Mouse (Mus musculus): ENCODE data around the gene Sec61b. TPM values are rescaled to one million over a fixed set of nuclear protein-coding genes. Genes with fewer than 3 reads are reported as not detected.

Gene Sec61b
- total and polyA plus RNA-seq, 3 experiments = 286 to 583 (median 548) TPM

DNA sequence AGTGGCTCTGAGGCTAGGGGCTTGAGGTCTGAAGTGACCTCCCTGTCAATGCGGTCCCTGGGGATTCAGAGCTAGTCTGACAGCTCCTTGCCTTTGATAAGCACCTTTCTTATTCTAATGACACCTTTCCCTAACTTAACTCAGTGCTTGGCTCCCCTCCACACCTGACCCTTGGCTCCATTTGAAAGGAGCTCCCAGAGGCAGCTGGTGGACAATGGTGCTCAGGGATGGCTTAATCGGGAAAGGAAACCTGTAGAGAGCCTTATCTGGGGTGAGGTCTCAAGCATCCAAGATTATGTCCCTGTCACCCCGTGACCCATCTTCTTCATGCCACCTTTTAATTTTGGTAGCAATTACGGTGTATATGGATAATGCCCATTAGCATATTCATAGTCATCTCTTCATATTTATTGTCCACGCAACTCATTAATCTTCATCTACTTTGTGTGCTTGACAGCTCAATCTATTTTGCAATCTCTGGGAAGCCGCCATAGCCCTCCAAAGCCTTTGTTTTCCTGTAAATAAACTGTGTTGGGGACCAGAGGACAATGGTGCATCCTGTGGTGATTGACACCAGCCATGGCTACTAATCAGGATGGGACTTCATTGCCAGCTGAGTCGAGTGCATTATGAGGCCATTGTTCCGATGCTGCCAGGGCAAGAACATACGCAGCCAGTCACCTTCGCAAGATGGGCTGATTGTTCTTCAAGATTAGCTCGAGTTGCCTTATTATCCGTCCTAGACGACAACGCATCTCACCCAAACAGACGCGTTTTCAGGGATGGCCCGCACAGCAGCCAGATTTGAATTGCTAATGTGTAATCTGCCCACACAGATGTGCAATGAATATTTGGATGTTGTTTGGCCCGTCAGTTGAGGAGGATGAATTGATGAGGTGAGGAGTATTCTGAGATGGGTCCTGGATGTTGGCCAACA is 24.6 kb upstream of the Sec61b start:
- no peak for DNase-seq (ENCODE audit: extremely low read depth)
- Histone ChIP-seq H3K9ac (ENCODE audit: insufficient read depth, low read depth) (no peak overlapping the region), H3K4me1 (ENCODE audit: control insufficient read depth in 1 of 2, insufficient read depth in 2 of 2) (peaks cover 19 to 35% of the 10 kb centered on the region in 2 experiments; a peak in 3 of 4 replicates), H3K4me2 (ENCODE audit: insufficient read depth, low read depth, poor library complexity, severe bottlenecking) (peak overlapping the region; percentile 89), H3K79me2 (replicated peaks; ENCODE audit: control insufficient read depth, extremely low read depth, insufficient read depth, poor library complexity, severe bottlenecking) (no peaks in the 10 kb centered on the region), H3K9me3 (replicated peaks; ENCODE audit: low read length) (no peaks in the 10 kb centered on the region), H3K36me3 (replicated peaks in 1 of 2; ENCODE audit: control insufficient read depth in 1 of 2, insufficient read depth in 1 of 2, low read length in 1 of 2) (no peaks in the 10 kb centered on the region), H3K4me3 (replicated peaks in 1 of 3; ENCODE audit: low read depth in 2 of 3, low read length in 2 of 3, poor library complexity in 1 of 3) (peak overlapping the region in 1 of 3 experiments; percentile 15), H3K27ac (ENCODE audit: insufficient read depth, low read depth) (no peak overlapping the region), H3K27me3 (replicated peaks) (no peaks in the 10 kb centered on the region)
- dilution Hi-C loops (cut with MboI; ENCODE audit: extremely low pct_ligation_motif_present, extremely low pct_unique_long_range_greater_than_20kb, low sequenced_read_pairs) = no loop called here
- in situ Hi-C loops (cut with MboI; ENCODE audit: low pct_ligation_motif_present, low pct_unique_long_range_greater_than_20kb, low sequenced_read_pairs) = loop anchor here (25.0 kb wide), 2 partner anchors 362 to 962 kb away; no protein-coding TSS in a partner anchor
- TF ChIP-seq ZKSCAN1 (IDR thresholded peaks at IDR 0.05; ENCODE audit: borderline replicate concordance, low read depth, low read length) = no peak

DNA sequence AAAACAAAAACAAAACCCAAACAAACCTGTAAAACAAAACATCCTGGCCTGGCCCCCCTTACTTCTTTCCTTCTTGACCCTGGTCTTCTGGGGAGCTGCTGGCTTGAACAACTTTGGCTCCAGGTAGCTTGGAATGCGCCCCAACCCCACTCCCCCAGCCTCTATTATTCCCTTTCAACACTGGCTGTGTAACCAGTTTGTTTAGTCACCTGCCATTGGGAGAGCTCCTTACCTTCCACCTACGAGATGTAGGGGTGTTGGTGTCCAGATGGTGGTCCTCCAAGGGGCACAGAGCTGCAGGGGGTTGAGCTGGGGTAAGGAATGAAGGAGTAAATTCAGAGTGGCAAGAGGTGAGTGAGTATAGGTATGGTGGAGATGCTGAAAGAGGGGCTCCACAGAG is 7.3 kb upstream of the Sec61b start:
- H3K4me1 ChIP-seq (ENCODE audit: control insufficient read depth in 1 of 2, insufficient read depth in 2 of 2) = peaks cover 0 to 6% of the 10 kb centered on the region in 2 experiments; a peak in 1 of 4 replicates
- H3K9me3 ChIP-seq (replicated peaks; ENCODE audit: low read length) = peaks cover 7% of the 10 kb centered on the region
- no peak for TF ChIP-seq HCFC1 (IDR thresholded peaks at IDR 0.05; ENCODE audit: low read depth, low read length)
- TF ChIP-seq RAD21 (IDR thresholded peaks at IDR 0.05; ENCODE audit: low read depth, low read length) = no peak
- no peak for TF ChIP-seq ZKSCAN1 (IDR thresholded peaks at IDR 0.05; ENCODE audit: borderline replicate concordance, low read depth, low read length)
- TF ChIP-seq MYC (IDR thresholded peaks at IDR 0.05; ENCODE audit: low read depth, low read length) = no peak
- no peak for TF ChIP-seq TCF12 (IDR thresholded peaks at IDR 0.05; ENCODE audit: low read depth, low read length)
- no peak for TF ChIP-seq CHD1 (IDR thresholded peaks at IDR 0.05; ENCODE audit: low read depth, low read length)
- TF ChIP-seq KAT2A (IDR thresholded peaks at IDR 0.05; ENCODE audit: insufficient replicate concordance, low read length) = no peak
- peaks cover 3% of the 10 kb centered on the region for H3K79me2 ChIP-seq (replicated peaks; ENCODE audit: control insufficient read depth, extremely low read depth, insufficient read depth, poor library complexity, severe bottlenecking)
- H3K9ac ChIP-seq (ENCODE audit: insufficient read depth, low read depth) = no peak overlapping the region
- no peak overlapping the region for H3K4me2 ChIP-seq (ENCODE audit: insufficient read depth, low read depth, poor library complexity, severe bottlenecking)
- peaks cover 49 to 68% of the 10 kb centered on the region in 2 experiments for H3K36me3 ChIP-seq (replicated peaks in 1 of 2; ENCODE audit: control insufficient read depth in 1 of 2, insufficient read depth in 1 of 2, low read length in 1 of 2)
- H3K4me3 ChIP-seq (replicated peaks in 1 of 3; ENCODE audit: low read depth in 2 of 3, low read length in 2 of 3, poor library complexity in 1 of 3) = no peak overlapping the region
- in situ Hi-C loops (cut with MboI; ENCODE audit: low pct_ligation_motif_present, low pct_unique_long_range_greater_than_20kb, low sequenced_read_pairs) (no loop called here), dilution Hi-C loops (cut with MboI; ENCODE audit: extremely low pct_ligation_motif_present, extremely low pct_unique_long_range_greater_than_20kb, low sequenced_read_pairs) (no loop called here)
- no peak overlapping the region for H3K27ac ChIP-seq (ENCODE audit: insufficient read depth, low read depth)
- DNase-seq (ENCODE audit: extremely low read depth) = no peak
- H3K27me3 ChIP-seq (replicated peaks) = no peaks in the 10 kb centered on the region

DNA sequence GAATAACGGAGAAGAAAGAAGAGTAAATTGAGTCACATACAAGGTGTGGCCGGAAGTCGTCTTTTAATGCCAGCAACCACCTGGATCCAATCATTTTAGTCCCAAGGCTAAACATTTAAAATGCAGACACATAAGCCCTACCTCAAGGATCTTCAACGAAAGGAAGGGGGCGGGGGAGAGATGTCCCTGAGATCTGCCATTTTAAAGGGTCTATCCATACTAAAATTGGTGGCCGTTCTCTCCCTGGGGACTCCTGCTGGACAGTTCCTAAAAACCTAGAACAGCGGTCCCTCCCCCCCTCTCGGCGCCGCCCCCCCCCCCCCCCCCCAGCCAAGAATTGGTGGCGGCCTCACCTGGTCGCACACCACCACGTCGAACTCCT is 881 bp upstream of the Sec61b start:
- dilution Hi-C loops (cut with MboI; ENCODE audit: extremely low pct_ligation_motif_present, extremely low pct_unique_long_range_greater_than_20kb, low sequenced_read_pairs) = no loop called here

More for the DNA sequence above, 881 bp upstream of the Sec61b start:
- Histone ChIP-seq H3K4me2 (ENCODE audit: insufficient read depth, low read depth, poor library complexity, severe bottlenecking) (peak overlapping the region; percentile 95), H3K9me3 (replicated peaks; ENCODE audit: low read length) (peaks cover 3% of the 10 kb centered on the region), H3K27me3 (replicated peaks) (no peaks in the 10 kb centered on the region), H3K4me1 (ENCODE audit: control insufficient read depth in 1 of 2, insufficient read depth in 2 of 2) (peaks cover 6 to 42% of the 10 kb centered on the region in 2 experiments), H3K27ac (ENCODE audit: insufficient read depth, low read depth) (peak overlapping the region; percentile 83), H3K36me3 (replicated peaks in 1 of 2; ENCODE audit: control insufficient read depth in 1 of 2, insufficient read depth in 1 of 2, low read length in 1 of 2) (peaks cover 54 to 69% of the 10 kb centered on the region in 2 experiments), H3K9ac (ENCODE audit: insufficient read depth, low read depth) (peak overlapping the region; percentile 86), H3K4me3 (replicated peaks in 1 of 3; ENCODE audit: low read depth in 2 of 3, low read length in 2 of 3, poor library complexity in 1 of 3) (peak overlapping the region; percentile 90 to 99 (median 95)), H3K79me2 (replicated peaks; ENCODE audit: control insufficient read depth, extremely low read depth, insufficient read depth, poor library complexity, severe bottlenecking) (peaks cover 47% of the 10 kb centered on the region)
- TF ChIP-seq CTCF (conservative IDR thresholded peaks at IDR 0.05 in 1 of 2, IDR thresholded peaks at IDR 0.05 in 1 of 2; ENCODE audit: low read depth in 2 of 2, low read length in 2 of 2) = peak in 1 of 2 experiments; percentile 8; a peak in 1 of 4 replicates
- no peak for TF ChIP-seq GABPA (IDR thresholded peaks at IDR 0.05; ENCODE audit: insufficient replicate concordance, low read depth, low read length)
- in situ Hi-C loops (cut with MboI; ENCODE audit: low pct_ligation_motif_present, low pct_unique_long_range_greater_than_20kb, low sequenced_read_pairs) = no loop called here
- DNase-seq (ENCODE audit: extremely low read depth) = peak; percentile 43
